Mouse (Mus musculus) ovary, adult 18-20 months (tissue): Measurements from ENCODE around the gene Klf7.

Experiments used
- DNase-seq: peaks from one replicate; pipeline ENCODE4 v3.0.0; 2022; ENCODE audit warnings: low spot score, mixed read lengths

Gene Klf7

DNA sequence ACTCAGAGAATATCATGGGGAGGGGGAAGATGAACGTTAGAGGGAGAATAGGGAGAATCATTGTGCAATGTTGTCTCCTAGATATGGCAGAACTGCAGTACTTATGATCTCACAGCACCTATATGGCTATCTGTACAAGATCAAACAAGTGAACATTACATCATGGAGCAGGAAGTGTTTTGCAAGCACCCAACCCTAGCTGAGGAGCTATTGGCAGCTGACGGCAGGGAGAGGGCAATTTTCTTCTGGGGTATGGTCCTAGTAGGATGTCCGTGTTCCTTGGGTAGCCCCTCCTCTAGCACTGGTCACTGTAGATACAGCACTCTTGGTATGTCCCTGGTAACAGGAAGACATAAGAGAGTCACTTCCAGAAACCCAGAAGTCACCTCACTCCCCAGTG, 17.4 kb downstream of the Klf7 start:
- DNase-seq = no peak

DNA sequence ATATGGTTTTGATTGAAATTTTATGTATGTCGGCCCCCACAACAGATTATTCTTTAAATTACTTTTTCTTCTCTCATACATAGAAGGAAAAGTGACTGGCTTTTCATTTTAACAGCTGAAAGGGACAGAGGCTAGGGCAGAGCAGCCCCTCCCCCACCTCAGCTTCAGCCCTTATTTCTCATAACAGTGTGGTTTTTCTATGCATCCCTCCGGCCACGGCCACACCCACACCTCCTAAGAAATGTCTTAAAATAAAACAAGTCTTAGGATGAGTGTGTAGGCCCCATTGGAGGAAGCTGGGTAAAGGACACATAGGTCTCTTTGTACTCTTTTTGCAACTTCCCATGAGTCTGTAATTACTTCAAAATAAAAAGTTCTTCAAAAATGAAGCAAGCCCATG, 20.8 kb downstream of the Klf7 start:
- DNase-seq = no peak

DNA sequence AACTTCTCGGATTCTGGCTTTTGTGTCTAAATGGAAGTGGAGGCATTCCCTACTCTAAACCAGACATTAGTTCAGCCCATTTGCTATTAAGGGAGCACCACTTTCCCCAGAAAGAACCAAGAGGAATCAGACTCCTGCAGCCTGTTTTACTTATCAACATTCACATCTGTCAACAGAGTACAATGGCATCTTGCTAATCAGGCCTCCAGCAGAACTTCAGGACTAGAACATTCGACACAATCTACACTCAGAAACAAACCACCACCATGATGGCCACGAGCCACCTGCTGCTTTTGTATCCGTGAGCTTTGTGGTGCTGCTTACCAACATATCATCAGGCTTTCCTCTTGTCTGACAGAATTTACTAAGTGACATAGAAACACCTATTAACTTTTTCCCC, 23.3 kb downstream of the Klf7 start:
- no peak for DNase-seq

DNA sequence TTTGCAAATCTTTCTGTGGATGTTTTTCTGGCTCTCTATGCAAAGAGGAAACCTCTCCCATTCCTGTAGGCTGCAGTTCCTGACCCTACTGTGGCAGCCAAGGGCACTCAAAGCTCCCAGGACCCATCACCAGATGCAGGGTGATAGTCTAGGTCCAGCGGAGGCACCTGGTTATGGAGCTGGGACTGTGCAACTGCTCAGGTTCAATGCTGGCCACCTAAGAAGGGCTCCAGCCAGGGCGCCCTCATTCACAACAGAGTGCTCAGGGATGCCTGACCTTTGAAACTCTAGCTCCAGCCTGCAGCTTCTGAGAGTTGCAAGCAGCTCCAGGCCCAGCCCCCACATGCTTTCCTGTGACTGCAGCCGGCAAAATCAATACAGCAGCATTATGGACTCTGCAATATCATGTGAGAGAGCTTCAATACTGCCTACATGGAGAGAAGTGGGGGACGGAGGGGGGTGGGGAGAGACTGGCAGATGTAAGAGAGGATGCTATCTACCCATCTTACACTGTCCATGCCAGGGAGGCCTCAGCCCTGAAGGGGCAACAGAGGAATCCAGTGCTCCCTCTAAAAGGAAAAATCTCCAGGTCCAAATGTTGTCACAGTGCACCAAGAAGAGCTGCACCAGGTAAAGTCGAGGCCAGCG, 24.3 kb downstream of the Klf7 start:
- no peak for DNase-seq

DNA sequence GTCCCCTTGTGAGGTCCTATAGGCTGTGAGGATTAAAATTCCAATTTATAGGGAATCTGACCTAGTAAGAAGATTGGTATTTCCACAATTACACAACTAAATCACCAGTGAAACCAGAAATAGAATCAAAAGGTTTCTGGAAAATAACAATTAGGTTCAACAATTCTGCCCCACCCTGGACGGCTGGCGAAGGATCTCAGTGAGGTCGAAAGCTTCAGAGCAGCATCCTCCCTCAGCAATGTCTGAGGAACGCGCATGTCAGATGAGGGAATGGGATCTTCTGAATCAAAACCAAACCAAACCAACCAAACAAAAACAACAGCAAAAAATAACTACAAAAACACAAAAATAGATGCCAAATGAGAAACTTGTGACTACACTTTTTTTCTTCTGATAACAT, 29.1 kb downstream of the Klf7 start:
- DNase-seq = no peak

DNA sequence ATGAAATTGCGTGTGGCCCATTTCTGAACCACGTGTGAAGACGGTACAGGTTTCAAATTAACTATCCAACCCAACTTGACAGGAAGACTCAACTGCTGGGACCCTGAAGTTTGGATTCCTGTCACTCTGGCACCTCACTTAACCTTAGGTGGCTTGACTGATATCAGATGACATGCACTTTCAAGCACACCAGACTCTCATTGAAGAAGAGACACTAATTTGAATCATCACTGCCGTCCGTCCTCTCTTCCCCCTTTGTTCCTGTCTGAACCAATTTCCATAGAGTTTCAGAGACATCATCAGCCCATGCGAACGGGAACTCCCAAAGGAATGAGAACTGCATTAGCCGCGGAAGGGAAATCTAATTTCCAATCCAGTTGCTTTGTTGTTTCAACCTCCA, 30.5 kb downstream of the Klf7 start:
- no peak for DNase-seq

DNA sequence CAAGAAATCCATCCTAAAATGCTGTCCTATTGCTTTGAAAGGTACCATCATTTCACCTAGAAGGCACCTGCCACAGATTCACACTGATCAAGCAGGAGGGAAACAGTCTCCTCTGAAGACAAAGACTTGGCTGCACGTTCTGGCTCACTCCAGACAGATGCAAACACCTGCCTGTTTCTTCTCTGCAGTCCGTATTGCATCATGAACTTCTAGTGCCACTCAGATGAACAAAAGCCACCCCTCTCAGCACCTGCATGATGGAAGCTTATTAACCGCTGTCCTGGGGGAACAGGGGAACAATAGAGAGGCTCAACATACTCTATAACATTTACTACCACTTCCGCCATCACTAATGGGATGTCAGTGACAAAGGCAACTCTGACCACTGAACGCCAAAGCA, 31.5 kb downstream of the Klf7 start:
- DNase-seq = no peak

DNA sequence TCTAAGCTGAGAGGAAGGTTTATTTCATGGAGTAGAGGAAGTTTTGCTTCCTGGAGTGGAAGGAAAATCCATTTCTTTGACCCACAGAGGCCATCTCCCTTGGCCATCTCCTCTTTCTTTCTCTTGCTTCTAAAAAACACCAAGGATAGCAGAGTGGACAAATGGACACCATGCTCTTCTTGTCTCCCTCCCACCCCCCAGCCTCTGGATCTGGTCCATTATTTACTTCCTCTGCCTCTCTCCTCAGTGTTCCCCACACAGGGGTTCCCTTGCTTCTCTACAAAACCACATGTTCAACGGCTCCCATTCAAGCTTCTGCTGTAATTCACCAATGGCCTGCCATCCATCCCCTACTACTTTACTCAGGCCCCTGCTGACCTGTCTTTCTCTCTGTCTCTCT, 32.4 kb downstream of the Klf7 start:
- no peak for DNase-seq

DNA sequence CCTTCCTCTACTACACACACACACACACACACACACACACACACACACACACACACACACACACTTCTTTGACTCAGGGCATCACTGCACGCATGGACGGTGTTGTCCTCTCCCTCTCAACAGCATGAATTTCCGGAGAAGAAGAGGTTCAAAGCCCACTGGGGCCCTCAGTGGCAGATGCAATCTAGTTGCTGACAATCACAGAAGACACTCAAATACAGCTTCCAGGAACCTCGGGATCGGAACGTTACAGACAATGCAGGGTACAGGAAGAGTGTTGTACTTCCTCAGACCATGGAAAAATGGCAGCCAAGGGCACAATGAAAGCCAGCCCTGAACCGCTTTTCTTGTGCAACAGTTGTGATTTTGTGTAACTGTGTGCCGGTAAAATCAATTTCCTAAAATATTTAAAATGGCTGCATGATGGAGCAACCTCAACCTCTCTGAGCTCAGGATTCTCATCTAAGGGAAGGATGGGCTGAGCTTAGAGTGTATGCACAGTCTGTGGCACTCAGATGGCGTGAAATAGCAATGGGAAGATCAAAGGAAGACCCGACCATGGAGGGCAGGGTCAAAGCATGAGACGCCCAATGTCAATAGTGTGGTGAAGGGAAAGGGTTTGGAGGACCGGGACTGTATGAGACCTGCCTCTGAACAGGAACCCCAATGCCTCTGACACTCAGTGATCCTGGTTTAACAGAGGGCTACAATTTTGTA, 33.3 kb downstream of the Klf7 start:
- no peak for DNase-seq

DNA sequence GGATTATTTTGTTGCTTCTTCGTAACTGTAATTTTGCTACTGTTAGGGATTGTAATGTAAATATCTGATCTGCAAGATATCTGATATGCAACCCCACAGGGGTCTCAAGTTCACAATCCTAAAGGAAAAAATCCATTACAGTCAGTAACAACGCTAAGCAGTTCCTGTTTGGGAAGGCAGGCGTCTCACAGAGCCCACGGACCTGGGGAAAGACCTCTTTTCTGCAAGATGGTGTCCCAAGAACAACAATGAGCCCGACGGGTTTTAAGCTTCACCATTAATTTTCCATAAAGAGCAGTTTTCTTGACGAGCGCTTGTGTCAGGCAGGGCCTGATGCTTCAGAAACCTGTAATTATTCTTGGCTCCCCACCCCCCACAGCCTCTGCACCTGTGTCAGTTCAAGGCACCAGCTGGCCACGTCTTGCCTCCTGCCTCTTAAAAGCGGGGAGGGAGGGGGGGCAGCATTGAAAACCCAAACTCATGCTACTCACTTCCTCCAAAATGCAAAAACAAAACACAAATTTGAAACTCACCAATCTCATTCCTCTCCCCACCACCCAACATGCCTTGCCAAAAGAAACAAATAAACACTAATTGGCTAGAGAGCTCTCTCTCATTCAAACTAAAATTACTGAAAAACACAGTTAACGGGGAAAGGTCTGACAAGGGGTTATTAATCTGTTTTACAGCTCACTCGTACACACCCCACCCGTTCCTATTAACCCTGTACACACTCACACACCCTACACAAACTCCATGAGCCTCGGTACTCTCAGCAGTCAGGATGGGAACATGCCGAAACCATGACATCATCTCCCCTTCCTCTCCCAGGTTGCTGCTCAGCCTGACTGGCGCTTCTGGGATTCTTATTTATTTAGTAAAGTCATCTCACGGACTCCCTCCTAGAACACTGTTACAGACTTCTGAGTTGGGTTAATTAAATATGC, 34.2 kb downstream of the Klf7 start:
- no peak for DNase-seq

DNA sequence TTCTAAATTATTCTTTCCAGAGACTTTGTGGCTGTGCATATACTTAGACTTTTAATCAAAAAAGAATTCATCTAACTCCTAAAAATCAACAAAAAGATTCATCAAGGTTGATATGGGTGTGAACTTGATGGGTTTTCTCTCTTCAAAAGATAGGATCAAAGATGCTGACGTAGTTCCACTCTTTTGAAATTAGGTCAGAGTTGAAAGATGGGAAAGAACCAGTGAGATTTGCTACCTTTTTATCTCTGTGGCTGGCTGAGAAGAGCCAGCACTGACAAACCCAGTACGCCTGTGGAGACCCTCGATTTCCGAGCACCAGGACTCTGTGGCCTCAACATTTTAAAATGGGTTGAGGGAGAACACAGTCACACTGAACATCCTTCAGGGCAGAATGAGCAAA, 36.2 kb downstream of the Klf7 start:
- DNase-seq = no peak

DNA sequence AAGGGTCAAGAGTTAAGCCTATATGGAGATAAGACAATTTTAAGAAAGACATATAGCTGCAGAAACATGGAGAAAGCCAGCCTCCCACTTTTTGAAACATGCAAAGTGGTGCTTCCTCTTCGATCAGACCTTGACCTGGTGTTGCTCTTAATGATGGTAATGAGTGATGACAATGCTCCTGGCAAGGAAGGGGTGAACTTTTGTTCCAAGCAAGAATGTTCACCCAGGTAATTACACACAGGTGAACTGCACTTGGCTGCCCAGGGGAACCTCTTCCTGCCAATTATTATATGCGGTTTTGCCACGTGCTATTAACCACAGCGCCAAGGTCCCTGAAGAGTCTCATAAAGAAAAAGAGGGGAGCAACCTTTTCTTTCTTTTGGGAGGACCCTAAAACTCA, 36.7 kb downstream of the Klf7 start:
- DNase-seq = no peak

DNA sequence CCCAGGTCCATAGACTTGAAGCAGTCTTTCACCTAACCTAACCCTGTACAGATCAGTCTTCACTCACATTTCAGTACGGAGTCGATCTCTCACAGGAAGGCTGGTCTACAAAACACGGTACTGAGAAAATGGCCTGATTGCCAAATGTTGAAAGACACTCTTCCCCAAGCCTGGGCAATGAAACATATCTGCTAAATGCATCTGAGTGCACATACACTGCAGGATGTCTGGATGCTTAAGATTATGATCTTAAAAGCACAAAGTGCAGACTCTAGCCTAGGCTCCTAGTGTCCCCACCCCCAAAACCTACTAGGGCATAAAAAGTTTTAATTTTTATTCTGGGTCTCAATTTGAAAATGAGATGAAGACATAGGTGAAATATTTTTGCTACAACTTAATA, 37.4 kb downstream of the Klf7 start:
- DNase-seq = no peak

DNA sequence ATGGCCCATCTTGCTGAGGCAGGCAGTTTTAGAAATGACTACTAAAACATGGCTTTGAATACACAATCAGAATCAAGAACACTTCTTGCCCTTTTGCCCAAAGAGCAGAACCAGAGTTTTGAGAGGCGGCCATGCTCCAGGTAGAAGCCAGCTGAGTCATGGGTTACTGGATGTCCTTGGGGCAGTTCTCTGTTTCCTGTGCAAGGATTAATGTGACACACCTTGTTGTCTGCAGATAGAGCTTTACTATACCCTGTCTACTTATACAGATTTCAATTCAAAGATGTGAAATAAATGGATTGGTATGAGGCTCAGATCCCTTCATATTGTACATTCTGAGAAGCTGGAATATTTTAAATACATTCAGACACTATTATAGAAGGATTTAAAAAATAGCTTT, 40.3 kb downstream of the Klf7 start:
- no peak for DNase-seq

DNA sequence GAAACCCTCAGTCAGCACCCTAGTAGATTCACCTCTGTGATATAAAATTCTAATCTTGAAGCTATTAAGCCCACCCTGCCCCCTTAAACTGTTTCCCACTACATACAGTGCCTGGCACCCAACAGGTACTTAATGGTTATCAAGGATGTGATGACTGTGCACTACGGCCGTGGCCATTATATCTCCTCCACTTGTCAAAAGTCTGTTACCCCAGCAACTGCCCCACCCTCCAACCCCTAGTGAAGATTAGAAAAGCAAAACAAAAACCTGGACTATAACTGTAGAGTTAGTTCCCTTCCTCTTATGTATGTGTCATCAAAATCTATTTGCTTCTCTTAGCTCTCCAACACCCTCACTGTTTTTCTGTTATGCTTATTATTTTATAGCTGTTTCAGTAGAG, 40.9 kb downstream of the Klf7 start:
- DNase-seq = no peak

DNA sequence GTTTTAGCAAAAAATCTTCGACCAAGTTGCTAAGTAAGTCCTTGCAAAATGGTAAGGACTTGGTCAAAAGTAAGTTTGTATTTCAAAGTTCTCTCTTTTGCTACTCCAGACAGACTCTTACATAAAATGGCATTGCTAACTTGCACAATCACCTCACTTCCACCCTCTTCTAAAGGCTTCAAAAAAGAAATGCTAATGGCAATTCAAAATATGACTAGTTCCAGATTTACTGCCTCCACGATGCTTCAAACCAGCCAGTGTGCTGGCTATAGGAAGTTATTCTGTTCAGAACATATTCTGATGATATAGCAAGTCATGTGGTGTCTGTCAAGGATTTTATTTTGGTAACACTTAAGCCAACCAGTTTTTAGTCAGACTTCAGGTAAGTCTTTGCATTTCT, 41.8 kb downstream of the Klf7 start:
- no peak for DNase-seq

DNA sequence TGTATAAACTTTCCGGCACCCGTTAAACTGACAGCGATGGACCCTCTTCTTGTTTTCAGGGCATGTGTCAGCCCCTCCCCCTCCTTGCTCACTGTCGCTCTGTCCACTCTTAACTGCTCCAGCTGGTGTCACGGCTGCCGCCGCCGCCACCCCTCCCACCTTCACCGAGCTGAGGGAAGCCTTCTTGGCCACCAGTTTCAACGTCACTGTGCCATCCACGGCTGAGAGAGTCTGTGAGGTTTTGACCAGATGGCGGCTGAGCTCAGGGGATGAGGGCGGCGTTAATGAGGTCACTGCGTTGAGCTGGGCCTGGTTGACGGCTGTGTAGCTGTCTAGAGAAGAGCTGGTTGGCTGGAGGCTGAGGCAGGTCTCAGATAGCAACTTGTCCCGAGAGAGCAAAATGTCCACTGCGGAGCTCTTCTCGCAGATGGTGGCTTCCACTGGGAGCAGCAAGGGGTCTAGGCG, 43.3 kb downstream of the Klf7 start:
- DNase-seq = no peak

DNA sequence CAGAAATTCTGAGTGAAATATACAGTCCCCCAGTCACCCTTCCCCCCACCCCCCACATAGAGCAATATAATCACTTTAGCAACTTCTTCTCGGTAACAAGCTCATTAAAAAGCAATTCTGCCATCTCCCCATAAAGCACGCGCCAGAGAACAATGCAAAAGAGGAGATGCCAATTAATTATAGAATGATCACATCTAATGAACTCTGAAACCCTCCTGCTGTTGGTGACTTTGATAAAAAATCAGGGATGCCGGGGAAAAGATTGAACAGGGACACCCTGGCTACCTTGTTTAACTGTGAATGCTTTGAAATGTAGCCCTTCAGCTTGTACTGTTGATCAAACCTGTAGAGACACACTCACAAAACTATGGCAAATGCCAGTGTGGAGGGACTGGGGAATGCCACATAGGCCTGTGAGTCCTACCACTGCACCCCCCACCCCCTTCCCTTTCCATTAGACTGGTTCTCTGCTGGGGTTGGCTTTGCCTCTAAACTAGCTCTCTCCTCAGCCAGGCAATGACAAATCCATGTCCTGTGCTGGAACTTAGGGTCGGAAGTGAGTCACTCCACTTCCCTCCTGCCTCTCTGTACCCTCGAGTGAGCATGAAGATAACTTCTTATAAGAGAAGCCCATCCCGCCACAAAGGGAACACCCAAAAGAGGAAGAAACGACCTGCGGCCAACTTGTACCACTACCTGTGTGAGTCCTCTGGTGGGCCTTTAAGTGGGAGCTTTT, 43.9 kb downstream of the Klf7 start:
- no peak for DNase-seq

DNA sequence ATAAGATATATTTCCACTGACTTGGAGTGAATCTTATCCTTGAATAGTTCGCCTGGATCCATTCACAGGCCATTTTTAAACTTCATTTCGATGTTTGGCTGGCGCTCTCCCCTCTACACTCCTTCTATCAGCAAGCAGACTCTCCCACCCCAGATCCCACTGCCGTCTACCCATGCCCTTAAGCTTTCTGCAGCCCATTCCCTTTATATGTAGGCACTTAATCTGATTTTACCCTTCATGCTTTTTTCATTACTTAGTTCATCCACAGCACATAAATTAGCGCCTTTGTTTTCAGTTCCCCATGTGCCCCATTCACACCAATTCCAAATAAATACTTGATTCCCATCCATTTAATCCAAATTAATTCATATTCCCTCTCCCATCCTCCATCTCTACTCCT, 48.0 kb downstream of the Klf7 start:
- DNase-seq = no peak

DNA sequence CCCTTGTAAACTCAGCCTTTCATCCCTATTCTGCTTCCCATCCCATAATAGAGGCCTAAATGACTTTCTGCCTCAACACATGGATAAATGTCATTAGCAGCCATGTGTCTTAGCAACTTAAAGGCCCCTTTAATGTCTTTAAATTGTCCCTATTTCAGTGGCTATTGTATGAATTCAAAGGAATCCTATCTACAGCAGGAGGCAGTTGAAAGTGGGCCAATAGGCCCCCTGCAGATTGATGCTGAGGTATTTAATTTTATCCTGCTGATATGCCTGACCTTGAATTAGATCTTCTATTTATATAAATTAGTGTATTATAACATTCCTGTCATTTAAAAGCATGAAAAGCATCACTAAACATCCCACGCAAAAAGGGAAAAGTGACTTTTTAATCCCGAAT, 51.1 kb downstream of the Klf7 start:
- no peak for DNase-seq

DNA sequence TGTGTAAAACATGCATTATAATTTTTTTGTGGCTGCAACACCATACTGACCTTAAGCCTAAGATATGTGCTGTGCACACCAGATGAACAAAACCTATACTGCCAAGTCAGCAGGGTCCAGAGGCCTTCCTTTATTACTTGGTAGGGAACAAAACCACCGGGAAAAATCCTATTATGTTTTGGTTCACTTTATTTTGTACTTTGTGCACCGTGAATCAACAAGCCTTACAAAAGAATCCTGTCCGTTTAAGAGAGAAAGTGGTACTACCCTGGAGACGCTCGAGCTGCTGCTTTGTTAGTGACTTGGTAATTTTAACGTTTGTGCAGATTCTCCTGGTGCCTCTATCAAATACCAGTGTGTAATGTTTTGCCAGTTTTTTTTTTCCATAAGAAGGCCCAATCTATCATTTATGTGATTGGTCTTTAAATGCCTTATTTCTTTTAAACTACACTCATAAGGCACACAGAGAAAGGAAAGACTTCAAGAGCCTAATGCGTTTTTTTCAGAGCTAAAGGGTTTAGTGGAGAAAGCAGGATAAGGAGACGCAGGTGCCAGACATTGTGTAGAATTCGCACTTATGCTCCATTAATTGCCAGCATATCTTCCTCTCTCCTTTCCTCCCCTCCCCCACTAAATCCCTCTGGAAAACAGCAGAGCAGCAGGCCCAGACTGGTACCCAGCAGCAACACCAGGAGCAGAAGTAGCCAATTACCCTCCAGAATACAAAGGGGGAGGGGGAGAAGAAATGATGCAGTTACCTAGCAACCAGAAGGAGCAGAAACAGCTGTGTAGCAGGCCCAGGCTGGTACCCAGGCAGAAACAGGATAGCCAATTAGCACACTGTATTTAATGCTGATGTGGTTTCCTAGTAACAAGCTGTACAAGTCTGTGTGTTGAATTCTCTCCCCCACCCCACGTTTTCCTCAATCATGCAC, 55.5 kb downstream of the Klf7 start:
- DNase-seq = no peak
